Mouse (Mus musculus): ENCODE measurements around the gene Lrrc29.
A peak's percentile ranks its signal among the peaks of the same experiment; 100 is the strongest.
"Not testable (repeated sequence)": the region's sequence is repeated elsewhere in the genome, so short reads cannot be mapped to it uniquely, and the experiment has no call there.

Lrrc29 gene

DNA sequence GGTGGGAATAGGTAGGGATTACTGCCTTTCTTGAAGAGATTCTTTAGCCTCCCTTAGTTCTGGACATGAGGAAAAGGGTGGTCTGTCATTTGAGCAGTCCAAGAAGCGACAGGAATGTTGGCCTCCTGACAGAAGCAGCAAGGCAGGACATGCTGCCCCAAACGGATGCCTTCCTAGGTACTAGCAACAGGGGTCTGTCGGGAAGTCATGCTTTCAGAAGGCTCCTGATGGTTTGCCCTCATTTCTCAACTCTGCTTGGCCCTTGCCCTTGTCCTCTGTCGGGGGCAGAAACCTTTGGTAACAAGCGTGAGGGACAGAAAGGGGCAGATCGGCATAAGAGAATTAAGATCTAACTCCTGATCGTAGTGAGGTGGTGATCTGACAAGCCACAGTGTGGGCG, 16.0 kb downstream of the Lrrc29 start:
- DNase-seq (ENCODE audit: low spot score in 2 of 2): no peak

DNA sequence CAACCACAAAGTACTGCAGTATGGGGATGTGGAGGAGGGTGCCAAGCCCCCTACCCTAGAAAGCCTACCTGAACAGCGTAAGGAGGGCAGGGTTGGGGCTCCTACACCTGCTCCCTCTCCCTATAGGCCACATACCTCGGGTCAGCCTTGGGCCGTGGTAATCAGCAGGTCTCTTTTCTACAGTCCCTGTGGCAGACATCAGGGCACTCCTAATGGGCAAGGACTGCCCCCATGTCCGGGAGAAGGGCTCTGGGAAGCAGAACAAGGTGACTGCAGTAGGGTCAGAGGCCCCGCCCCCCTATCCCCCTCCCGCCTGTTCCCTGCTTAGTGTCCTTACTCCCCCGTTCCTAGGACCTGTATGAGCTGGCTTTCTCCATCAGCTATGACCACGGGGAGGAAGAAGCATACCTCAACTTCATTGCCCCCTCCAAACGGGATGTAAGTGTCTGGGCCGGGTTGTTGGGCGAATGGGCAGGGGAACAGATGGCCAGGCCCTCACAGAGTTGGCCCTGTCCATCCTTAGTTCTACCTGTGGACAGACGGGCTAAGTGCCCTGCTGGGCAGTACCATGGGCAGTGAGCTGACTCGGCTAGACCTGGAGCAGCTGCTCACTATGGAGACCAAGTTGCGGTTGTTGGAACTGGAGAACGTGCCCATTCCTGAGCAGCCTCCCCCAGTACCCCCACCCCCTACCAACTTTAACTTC, 16.8 kb downstream of the Lrrc29 start:
- no peak for DNase-seq (ENCODE audit: low spot score in 2 of 2)

DNA sequence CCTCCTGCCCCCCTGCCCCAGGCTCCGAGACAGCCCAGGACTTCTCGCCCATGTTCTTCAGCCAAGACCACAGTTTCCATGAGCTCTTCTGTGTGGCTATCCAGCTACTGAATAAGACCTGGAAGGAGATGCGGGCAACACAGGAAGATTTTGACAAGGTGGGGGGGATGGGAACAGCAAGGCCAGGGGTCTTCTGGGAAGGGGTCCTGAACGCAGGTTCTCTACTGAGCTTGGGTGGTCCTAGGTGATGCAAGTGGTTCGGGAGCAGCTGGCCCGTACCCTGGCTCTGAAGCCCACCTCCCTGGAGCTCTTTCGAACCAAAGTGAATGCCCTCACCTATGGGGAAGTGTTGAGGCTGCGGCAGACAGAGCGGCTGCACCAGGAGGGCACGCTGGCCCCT, 17.6 kb downstream of the Lrrc29 start:
- no peak for DNase-seq (ENCODE audit: low spot score in 2 of 2)

DNA sequence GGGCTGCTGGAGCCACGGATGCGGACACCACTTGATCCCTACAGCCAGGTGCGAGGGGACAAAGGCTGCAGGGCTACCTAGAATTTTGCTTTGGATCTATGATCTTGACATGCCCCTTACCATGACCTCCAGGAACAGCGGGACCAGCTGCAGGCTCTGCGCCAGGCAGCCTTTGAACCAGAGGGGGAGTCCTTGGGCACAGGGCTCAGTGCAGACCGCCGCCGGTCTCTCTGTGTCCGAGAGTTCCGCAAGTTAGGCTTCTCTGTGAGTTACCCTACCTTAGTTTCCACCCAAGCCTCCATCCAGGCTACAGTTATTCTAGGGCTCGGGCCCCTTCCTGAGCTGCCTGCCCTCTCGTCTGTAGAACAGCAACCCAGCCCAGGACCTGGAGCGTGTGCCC, 18.4 kb downstream of the Lrrc29 start:
- DNase-seq (ENCODE audit: low spot score in 2 of 2): no peak

DNA sequence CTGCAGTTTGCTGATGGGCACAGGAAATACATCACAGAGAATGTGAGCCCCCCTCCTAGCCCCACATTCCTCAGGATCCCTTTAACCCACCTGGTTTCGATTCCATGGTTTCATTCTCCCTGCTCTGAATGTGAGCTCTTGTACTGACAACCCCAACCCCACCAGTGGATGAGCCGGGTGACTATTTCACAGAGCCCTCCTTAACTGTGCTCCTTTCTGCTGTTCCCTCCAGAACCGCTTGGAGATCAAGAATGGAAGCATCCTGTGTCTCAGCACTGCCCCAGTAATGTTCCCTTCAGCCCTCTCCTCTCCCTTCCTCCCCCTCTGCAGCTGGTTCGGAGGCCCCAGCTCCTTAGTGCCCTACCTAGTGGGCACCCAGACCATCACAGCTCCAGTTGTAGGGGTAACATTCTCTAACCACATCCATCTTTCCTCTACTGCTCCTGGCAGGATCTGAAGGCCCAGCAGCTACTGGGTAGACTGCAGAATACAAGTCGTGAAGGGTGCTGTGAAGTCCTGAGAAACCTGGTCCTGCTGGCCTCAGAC, 19.9 kb downstream of the Lrrc29 start:
- DNase-seq (ENCODE audit: low spot score in 2 of 2): no peak

DNA sequence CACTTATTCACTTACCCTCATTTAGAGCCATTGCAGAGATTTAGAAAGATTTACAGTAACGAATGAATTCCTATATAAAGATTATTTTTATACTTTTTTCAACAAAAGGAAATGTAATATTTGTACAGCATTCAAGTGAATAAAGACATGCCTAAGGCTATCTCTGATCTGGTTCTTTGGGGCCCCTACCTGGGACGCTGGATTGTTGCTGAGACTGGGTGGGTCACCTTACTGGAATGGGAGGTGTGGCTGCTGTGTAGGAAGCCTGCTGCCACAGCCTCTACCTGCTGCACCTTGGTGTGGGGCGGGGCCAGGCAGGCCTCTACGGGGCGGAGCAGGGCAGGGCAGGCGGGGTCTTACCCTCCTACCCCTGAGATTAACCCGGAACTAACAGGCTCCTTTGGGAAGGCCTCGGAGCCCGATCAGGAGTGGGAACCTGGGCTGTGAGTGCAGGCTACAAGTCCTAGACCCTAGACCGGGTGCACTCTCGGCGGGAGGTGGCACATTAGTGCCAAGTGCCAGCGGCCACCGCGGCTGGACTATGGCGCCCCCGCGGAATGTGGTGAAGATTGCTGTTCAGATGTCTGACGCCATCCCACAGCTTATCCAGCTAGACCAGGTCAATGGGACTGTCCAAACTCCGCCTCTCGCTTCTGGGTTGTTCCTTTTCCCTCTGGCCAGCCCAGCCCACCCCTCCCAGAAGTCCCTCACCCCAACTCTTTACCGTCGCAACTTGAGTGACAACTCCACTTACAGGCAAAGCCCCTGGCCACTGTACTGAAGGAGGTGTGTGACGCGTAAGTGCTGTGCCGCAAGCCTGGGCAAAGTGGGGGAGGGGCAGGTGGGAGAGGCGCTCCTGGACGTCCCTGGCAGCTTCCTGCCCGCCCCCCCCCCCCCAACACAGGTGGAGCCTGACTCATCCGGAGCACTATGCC, 20.6 kb downstream of the Lrrc29 start, which contains the start of gene Elmo3:
Gene Elmo3 (plus strand): TSS at position 391 of the 935 bp plus-strand sequence.
- no peak for DNase-seq (ENCODE audit: low spot score in 2 of 2)

DNA sequence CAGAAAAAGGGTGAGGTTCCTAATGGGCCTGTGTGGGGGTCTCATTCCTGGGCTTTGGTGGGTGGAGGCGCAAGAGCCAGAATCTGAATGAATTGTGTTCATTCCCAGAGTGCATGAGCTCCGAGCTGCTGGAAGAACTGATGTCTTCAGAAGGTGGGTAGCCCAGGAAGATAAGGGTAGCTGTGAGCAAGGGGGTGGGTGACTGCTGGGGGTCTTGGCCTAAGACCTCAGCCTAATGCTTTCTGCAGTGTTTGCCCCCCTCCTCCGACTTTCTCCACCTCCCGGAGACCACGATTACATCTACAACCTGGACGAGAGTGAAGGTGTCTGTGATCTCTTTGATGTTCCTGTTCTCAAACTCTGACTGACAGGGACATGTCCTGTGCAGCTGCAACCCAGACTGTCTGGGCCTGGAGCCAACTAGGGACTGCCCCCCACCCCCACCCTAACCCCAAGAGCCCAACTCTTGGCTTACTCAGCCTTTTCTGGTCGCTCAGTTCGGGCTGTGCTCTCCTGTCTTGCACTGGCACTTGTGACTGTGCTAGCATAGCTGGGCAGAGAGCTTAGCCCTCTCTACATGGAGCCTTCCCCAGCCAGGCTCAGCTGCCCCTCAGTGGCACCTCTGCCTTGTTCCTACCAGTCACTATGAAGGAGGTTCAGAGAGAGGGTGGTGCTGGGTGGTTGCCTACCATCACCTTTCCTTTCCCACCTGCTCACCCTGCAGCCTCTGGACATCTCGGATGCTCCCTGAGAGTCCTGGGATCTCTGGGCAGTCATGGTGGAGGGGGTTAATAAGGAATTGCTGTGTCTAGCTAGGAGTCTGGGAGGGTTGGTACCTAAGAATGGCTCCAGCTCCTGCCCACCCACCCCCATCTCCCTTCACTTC, 21.5 kb downstream of the Lrrc29 start:
- DNase-seq (ENCODE audit: low spot score in 2 of 2): no peak

DNA sequence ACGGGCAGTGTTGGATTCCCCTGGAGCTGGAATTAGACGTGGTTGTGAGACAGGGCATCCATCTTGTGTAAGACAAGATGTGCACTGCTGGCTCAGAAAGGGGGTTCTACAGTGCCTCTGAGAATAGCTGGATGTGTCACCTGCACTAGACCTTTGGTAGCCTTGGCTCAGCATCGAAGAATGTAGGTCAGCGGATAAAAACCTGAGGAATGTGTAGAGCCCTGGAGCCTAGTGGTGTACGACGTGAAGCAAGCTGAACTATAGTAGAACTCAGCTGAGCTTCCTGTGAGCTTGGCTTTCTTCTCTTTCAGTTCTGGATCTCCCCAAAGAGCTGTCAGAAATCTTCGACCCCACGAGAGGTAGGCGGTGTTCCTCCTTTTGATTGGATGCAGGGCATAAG, 22.2 kb downstream of the Lrrc29 start:
- DNase-seq (ENCODE audit: low spot score in 2 of 2): no peak

DNA sequence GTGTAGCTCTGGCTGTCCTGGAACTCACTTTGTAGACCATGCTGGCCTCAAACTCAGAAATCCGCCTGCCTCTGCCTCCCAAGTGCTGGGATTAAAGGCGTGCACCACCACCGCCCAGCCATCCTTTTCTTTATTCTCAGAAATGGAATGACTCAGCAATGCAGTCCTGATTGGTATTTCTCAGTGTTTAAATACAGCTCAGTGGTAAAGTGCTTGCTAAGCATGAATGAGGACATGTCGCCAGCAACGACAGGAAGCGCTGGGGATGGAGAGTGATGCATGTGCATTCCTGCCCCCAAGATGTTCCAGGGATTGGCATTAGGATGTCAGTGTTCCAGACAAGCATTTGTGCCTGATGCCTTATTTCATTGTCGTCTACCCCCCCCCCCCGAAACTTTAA, 22.7 kb downstream of the Lrrc29 start:
- no peak for DNase-seq (ENCODE audit: low spot score in 2 of 2)

DNA sequence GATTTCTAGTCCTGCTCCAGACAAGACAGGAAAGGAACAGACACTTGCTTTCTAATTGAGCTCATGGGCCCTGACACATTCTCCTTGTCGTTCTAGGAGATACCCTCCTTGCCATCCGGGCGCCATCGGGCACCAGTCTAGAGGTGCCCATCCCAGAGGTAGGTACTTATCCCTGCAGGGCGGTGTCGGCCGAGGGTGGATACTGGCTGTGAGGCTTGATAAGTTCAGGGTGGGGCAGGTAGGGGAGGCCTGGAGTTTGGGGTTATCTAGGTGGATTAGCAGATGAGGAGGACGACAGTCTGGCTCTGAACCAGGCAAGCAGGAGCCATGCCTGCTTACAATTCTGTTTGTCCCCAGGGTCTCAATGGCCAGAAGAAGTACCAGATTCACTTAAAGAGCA, 26.1 kb downstream of the Lrrc29 start:
- DNase-seq (ENCODE audit: low spot score in 2 of 2): no peak

DNA sequence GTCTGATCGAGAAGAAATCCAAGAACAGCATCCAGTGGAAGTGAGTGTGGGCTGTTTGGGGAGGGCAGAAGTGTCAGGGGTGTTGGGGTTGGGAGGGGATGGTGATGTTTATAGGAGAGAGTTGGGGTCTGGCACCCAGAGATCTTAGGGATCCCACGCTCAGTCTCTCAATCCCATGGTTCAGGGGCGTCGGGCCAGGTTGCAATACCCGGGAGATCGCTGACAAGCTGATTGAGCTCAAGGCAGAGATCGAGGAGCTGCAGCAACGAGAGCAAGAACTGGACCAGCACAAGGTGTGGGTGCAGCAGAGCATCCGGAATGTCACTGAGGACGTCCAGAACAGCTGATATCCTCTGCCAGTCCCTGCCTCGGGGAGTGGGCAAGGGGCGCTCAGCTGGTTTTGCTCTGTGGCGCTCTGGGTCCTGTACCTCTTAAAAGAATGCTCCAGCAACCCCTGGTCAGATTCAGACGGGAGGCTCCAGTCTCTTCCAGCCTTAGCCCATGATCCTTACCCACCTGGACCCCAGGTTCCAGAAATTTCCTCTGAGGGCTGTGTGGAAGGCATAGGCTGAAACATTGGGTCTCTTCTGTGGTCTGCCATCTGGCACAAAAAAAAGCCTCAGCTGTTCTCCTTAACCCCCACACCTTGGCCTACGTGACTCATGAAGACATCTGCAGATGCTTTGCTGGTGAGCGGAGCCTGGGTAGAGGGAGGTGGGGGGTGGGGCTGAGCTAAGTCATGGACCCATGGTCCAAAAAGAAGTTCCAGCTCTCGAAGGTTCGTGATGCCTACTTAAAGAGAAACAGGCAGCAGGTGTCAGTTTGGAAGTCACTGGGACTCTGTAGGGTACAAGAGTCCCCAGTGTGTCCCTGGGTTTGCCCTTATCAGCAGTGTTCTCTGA, 27.5 kb downstream of the Lrrc29 start:
- DNase-seq (ENCODE audit: low spot score in 2 of 2): no peak

DNA sequence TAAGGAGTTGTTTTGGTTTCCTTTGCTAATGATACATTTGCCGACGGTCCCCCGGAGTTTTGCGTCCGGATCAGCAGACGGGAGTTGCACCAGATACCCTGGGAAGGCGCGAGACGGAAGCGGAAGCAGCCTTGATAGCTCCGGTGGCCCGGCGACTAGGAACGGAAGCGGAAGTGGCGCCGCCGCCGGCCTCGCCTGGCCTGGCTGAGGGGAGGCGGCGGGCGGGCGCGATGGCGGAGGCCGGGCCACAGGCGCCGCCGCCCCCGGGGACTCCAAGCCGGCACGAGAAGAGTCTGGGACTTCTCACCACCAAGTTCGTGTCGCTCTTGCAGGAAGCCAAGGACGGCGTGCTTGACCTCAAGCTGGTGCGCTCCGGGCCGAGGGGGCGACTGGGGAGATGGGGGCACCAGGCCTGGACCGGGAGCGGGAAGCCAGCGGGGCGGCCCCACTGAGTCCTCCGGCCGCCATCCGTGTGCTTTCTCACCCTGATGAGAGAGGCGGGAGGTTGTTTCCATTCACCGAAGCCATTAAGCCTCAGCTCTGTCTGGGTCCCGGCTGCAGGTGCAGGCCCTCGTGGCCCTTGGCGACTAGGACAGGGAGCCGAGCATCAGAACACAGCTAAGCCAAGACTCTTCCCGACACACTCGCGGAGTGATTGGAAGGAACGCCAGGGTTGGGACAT, 28.4 kb downstream of the Lrrc29 start, which contains the start of gene E2f4:
Gene E2f4 (plus strand): TSS at position 153 of the 682 bp plus-strand sequence.
- DNase-seq (ENCODE audit: low spot score in 2 of 2): peak; percentile 92

DNA sequence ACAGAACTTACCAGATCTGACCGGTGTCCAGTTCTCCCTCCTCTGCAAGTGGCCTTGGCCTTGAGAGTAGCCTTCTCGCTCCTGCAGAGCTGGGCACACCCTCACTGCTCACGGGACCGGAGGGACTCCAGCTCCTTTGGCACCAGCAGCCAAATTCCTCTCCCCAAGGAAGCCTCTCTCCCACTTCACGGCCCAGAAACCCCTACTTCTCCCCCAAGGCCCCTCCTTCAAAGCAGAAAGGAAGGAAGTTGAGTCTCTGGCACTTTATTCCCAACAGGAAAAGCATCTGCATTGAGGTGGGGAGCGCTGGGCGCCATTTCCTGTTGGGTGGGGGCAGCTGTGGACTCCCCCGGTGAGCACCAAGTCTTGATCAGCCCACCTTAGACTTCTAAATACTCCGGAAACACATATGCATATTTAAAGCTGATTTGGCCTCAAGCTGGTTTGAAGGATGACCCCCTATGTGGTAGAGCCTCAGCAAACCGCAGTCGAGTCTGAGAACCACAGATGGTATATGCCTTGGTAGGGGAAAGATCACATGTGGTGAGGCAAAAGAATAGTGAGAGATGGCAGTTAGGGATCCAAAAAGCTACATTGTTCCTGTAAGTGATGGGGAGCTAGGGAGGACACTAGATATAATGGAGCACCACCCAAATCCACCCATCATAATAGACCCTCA, 30.0 kb downstream of the Lrrc29 start, which contains the start of gene Exoc3l:
Gene Exoc3l (minus strand): TSS at position 207 of the 679 bp plus-strand sequence.
- DNase-seq (ENCODE audit: low spot score in 2 of 2): no peak

DNA sequence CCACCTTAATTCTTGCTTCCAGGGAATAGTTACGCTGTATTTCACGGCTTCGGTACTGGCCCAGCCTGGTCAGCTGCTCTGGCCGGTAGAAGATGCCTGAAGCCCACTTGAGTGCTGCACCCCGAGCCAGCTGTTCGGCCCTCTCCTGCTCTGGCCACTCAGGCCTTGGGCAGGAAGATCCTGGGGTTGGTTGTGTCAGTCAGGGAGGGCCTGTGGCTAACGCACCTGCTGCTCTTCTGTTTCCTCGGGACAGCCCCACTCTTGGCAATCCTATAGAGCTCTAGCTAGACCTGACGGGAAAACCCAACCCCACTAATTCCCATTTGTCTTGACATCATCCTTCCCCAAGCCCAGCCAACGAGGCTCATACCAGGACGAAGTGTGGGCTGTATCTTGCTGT, 30.8 kb downstream of the Lrrc29 start:
- DNase-seq (ENCODE audit: low spot score in 2 of 2): no peak

DNA sequence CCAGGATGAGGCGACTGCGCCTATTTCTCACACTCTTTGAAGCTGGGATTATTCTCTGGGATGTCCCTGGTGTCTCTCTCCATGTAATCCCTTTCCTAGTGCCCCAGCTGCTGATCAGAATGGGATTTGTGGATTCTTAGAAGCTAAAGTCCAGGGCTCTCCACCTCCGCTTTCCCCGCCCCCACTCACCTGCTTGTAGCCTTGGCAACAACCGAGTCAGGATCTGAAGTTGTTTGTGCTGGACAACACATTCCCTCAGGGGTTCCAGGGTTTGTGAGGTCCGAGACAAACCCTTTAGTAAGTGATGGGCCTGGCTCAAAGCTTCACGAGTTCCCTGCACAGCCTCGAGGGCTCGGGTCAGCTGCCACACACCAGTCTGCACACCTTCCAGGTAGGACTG, 31.3 kb downstream of the Lrrc29 start:
- no peak for DNase-seq (ENCODE audit: low spot score in 2 of 2)

DNA sequence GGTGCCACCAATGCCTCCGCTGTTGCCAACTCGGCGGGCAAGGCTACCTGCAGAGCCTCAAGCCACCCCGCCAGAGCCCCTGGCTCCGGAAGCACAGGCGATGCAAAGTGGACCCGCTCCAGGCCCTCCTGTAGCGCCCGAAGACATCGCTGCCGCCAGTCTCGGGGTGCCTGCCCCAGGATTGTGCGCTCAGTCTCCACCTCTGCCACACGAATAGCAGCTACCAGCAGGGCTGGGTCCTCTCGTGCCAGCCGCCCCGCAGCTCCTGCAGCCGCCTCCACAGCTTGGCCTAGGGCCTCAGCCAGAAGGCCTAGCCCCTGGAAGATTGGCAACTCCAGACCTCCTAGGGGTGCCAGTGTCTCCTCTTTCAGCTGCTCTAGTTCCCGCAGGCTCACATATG, 32.7 kb downstream of the Lrrc29 start:
- DNase-seq (ENCODE audit: low spot score in 2 of 2): no peak

DNA sequence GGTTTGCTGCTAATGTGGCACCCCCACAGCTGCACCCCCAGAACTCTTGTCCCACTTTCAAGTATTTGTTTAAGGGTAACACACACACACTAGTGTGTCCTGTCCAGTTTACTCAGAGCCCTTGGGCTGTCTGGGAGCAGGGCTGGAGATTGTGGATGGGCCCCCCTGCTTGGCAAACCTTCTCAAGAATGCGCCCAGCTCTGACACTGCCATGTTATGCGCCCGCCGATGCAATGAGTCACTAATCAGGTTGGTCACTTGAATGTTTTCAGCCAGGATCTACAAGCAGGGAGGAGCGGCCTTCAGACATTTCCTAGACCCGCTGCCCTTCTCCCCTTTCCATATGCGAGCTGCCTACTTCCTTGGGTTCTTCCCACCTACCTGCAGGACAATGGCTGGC, 33.6 kb downstream of the Lrrc29 start:
- no peak for DNase-seq (ENCODE audit: low spot score in 2 of 2)

DNA sequence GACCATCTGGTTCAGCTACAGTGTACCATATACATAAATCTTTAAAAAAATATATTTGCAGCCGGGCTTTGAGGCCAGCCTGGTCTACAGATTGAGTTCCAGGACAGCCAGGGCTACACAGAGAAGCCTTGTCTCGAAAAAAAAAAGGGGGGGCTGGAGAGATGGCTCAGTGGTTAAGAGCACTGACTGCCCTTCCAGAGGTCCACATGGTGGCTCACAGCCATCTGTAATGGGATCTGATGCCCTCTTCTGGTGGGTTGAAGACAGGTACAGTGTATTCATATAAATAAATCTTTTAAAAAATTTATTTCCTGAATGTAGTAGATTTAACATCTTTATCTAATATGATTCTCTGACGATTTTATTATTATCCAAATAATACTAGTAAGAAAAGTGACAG, 34.3 kb downstream of the Lrrc29 start:
- DNase-seq (ENCODE audit: low spot score in 2 of 2): not testable (repeated sequence)

DNA sequence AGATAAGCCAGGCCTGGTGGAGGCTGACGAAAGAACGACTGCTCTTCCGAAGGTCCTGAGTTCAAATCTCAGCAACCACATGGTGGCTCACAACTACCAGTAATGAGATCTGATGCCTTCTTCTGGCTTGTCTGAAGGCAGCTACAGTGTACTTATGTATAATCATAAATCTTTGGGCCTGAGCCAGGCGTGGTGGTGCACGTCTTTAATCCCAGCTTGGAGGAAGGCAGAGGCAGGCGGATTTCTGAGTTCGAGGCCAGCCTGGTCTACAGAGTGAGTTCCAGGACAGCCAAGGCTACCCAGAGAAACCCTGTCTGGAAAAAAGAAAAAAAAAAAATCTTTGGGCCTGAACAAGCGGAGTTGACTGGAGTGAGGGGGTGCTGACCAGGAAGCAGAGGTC, 34.7 kb downstream of the Lrrc29 start:
- DNase-seq (ENCODE audit: low spot score in 2 of 2): not testable (repeated sequence)

All from right cerebral cortex, postnatal 36 days (tissue).